Mouse (Mus musculus): ENCODE results near the gene Zfp715.

DNA sequence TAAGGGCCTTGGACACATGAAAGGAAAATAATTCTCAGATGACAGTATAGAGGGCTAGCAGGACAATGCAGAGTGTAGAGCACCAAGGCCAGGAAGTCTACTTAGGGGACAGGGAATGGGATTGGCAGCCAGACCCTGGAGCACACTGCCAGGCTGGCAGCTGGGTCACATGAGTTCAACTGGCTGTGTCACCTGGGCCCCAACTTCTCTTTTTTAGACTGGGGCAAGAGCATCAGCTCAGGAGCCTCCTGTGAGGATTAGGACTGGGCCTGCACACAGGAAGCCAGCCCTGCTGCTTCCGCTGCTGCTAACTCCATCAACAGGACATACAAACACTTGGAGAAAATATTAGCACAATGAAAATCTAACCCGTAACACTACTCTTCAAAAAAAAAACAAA lies 4.0 kb downstream of the Zfp715 start:
- TF ChIP-seq POLR2A (IDR thresholded peaks at IDR 0.05; ENCODE audit: low read depth, low read length) (no peak), CTCF (conservative IDR thresholded peaks at IDR 0.05; ENCODE audit: insufficient read depth, insufficient read length, low read depth, low read length) (no peak)
